Mouse (Mus musculus): ENCODE measurements at regions not wholly inside any gene's neighbourhood (a gene's known extent, or its start where the extent isn't known, plus 50 kb on each side); places are given as distances from the start of the nearest gene placed in this dataset.

DNA sequence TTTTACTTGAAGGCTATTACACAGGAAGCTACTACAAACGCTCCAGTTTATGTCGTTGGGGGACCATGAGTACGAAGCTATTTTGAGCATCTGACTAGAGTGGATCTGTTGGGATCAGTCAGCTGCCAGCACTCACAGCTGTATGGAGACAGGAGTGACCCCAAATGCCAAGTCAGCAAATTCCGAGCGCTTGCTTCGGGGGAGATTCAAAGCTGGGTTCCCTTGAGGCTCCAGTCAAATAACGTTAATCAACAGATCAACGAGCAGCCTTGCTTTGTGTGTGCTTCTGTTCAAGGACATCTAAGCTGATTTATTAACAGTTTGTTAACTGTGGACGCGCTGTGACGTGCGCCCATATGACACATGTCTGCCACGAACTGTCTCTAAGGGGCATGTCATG, 349.5 kb downstream of the Ajap1 start:
- DNase-seq = no peak

- no peak for DNase-seq
Measured at GRCm38 (mm10) chr4:153129345-153129744, 353.3 kb downstream of the Ajap1 start.

GRCm38 (mm10) chr4:153128162-153128561, 354.4 kb downstream of the Ajap1 start:
- DNase-seq = no peak

DNA sequence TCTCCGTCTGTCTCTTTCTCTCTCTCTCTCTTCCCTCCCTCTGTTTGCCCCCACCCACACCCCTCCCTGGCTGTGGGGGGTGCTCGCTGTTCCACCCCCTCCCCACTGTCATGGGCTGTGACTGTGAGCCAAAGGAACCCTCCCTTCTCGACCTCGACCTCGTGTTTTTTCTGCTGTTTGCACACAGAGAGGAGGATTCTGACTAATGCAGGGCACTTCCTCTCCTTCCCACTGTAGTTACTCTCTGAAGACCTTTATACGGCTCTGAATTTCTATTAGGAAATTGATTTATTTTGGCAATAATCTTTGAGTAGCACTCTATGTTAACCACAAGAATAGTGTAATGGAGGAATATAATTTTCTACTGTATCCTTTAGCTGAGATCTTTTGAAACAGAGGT, 362.1 kb downstream of the Ajap1 start:
- DNase-seq = no peak

GRCm38 (mm10) chr4:153119647-153120102, 362.9 kb downstream of the Ajap1 start:
- no peak for DNase-seq

DNA sequence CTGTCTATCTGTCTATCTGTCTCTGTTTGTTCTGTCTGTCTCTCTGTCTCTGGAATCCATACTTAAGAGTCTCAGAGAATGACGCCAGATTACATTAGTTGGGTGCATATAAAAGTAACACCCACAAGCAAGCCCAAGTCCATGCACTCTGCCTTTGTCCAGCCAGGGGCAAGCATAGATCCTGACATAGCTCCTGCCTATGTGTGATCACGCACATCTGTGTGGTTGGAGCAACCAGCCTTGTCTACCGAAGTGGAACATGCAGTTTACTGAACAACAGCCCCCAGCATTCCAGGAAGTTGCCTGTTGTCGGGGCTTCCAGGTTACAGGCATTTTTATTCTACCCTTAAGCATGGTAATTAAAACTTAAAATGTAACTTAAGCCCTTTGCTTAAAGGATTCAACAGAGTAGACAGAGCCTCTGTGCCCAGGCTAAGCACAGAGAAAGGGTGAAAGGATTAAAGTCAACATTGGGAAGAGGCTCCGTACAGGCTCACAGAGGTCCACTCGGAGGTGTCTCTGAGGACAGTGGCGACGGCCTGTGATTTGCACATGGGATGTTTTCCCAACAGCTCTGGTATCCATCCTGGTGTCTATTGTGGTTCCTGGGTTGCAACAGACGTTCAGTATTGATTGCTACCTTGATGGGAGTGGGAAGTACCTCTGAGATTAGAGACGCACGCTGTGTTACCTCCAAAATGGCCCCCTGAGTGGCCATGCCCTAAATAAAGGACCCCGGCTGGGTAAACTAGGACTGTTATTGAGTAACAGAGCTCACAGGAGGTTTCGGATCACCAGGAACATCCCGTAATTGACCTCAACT, 363.6 kb downstream of the Ajap1 start:
- no peak for DNase-seq

GRCm38 (mm10) chr4:153114998-153115397, 367.6 kb downstream of the Ajap1 start:
- DNase-seq = no peak

GRCm38 (mm10) chr4:153113577-153113976, 369.0 kb downstream of the Ajap1 start:
- DNase-seq = no peak

- DNase-seq = no peak
Measured at GRCm38 (mm10) chr4:153110291-153110746, 372.3 kb downstream of the Ajap1 start.

GRCm38 (mm10) chr4:153098591-153098990, 384.0 kb downstream of the Ajap1 start:
- DNase-seq = no peak

GRCm38 (mm10) chr4:153097601-153098000, 385.0 kb downstream of the Ajap1 start:
- no peak for DNase-seq

- no peak for DNase-seq
Measured at GRCm38 (mm10) chr4:153093129-153093528, 389.5 kb downstream of the Ajap1 start.

- DNase-seq = no peak
Measured at GRCm38 (mm10) chr4:153082166-153082565, 400.4 kb downstream of the Ajap1 start.

GRCm38 (mm10) chr4:153074590-153074989, 408.0 kb downstream of the Ajap1 start:
- DNase-seq = no peak

DNA sequence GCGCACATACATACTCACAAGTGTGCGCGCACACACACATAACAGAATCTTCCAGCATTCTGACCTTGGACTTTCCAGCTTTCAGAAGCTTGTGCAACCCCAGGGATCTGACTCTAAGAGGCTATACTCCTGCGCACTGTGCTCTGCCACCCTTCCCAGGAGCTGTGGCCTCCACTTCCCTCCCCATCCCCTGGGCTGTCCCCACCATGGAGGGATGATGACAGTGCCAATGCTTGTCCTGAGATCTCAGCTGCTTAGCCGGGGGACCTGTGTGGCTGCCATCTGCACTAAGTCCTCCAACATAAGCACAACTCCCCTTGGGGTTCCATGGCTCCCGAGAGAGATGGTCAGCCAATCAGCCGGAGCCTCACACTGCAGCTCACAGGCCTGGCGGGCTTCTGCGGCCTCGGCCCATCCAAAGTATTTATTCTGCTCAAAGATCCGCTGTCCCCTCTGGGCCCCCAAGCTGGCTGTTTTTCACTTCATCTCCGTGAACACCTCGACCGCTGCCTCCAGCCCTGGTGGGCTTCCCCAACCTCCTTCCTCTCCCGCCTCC, 412.3 kb downstream of the Ajap1 start:
- no peak for DNase-seq

DNA sequence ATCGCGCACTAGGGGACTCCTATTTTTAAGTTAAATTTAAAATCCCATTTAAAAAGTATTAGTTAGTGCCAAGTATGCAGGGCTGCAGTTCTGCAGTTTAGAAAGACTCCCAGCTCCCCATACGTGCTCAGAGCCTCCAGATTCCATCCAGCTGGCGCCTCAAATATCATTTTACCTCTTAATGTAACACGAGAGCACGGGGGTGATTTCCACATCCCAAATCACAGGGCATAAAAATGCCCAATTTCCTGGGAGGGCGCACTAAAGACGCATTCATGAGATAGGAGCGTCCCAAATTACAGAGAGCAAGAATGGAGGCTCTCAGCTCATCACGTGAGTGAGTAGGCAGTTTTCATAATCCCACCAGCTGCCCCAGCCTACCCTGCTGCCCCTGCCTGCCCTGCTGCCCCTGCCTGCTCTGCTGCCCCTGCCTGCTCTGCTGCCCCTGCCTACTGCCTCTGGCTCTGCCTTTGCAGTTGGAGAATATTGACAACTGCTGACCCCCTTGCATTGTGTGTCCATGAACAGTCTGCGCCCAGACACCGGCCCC, 414.1 kb downstream of the Ajap1 start:
- DNase-seq = no peak

- DNase-seq = no peak
Measured at GRCm38 (mm10) chr4:153064021-153064605, 418.5 kb downstream of the Ajap1 start.

GRCm38 (mm10) chr4:153063402-153063801, 419.2 kb downstream of the Ajap1 start:
- DNase-seq = no peak

- no peak for DNase-seq
Measured at GRCm38 (mm10) chr4:153058152-153058551, 424.5 kb downstream of the Ajap1 start.

GRCm38 (mm10) chr4:153023711-153024110, 458.9 kb downstream of the Ajap1 start:
- DNase-seq = no peak

DNA sequence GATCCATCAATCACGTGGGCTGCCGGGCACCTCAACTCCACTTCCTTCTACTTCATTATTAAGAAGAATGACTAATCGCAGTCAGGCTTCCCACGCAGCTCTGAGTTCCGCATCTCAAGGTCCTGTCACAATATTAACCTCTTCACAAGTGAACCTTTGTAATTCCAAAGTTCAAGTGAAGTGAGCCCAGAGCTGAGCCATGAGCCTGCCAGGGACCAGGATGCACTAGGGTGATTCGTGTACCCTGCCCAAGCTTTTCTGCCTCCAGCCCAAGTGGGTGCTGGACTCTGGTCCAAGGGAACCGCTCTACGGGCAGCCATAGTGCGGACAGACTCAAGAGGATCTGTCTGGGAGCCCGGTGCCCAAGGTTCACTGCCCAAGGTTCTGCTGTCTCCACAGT, 463.4 kb downstream of the Ajap1 start:
- DNase-seq = no peak

DNA sequence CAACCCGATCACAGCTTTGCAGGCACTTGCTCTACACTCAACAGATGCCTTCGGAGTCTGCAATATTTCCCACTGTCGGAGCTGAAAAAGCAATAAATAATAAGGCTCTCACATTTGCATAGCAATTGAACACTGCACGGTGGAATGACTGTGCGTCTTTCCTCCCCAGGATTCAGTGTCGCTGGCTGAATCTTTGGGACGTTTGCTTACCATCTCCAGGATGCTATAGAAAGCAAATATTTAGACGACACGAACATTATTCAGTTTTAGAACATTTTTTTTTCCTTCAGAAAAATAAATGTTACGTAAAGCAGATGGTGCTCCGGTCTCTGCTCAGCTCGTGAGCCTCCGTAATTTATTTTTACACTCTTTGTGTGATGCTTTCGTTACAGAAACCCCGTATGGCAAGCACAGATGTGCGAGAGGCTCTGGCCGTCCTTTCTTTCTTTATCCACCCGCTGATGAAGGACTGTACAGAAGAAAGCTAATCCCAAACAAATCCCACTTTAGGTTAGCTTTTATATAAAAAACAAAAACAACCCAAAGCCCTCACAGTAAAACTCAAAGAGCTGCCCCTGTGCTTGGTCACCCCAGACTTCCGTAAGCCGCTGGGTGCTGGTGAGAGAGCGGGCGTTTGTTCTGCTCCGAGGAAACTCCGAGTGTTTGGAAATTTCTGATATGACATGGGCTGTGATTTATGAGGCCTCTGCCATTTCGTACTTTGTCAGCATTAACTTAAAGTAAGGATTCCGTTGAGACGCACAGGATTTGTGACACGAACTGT, 464.3 kb downstream of the Ajap1 start:
- DNase-seq = no peak

DNA sequence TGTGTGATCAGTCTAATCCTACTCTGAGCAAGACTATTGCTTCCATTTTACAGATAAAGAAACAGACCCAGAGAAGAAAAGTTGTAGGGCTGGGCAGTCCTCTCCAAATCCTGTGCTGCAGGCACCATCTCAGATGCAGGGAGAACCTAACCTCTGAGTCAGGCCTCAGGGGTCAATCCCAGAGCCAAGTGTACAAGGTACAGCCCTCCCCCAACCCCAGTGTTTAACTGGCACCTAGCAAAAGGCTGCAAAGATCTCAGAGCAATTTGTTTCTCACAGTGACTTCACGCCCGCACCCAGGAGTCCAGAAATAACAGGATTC, 464.8 kb downstream of the Ajap1 start:
- DNase-seq = no peak
